Comparison of ENCODE assay signal across 18 mouse cellular contexts in genomic region chr6:125082801-125083386, GRCm38 (mm10). TPM values are rescaled to one million over a fixed set of nuclear protein-coding genes. Genes with fewer than 3 reads are reported as not detected.
"Had no signal": no experiment of that assay in that cellular context is flagged by ENCODE, and none has a peak within 500 bp of the region (broad histone marks: within the 10 kb centered on the region; RNA-seq: fewer than 3 reads in every experiment).

No protein-coding gene starts in this region.

- ATAC-seq: lung, postnatal 0 days had no signal

- H3K36me3 ChIP-seq: lung, embryonic 15.5 days; midbrain, embryonic 13.5 days; midbrain, embryonic 15.5 days; neural tube, embryonic 13.5 days; neural tube, embryonic 15.5 days had no signal

- DNase-seq: lung, adult 2 months; lung, postnatal 14 days; lung, postnatal 4 days; right cerebral cortex, adult 18-20 months; right cerebral cortex, postnatal 25 days; spleen, adult 18-20 months; thymus, adult 18-20 months; thymus, postnatal 14 days; thymus, postnatal 36 days had no signal

- H3K9me3 ChIP-seq: lung, embryonic 15.5 days; midbrain, embryonic 13.5 days; midbrain, embryonic 15.5 days; neural tube, embryonic 13.5 days; neural tube, embryonic 15.5 days had no signal

- H3K4me3 ChIP-seq: lung, embryonic 15.5 days; midbrain, embryonic 13.5 days; midbrain, embryonic 15.5 days; myocyte; neural tube, embryonic 15.5 days had no signal

- H3K27me3 ChIP-seq: lung, embryonic 15.5 days; midbrain, embryonic 13.5 days; midbrain, embryonic 15.5 days; neural tube, embryonic 13.5 days; neural tube, embryonic 15.5 days had no signal

- H3K27ac ChIP-seq: lung, embryonic 15.5 days; midbrain, embryonic 13.5 days; neural tube, embryonic 13.5 days; neural tube, embryonic 15.5 days had no signal

- H3K9ac ChIP-seq: lung, embryonic 15.5 days; midbrain, embryonic 13.5 days; midbrain, embryonic 15.5 days; neural tube, embryonic 13.5 days; neural tube, embryonic 15.5 days had no signal

- H3K4me2 ChIP-seq: midbrain, embryonic 11.5 days; midbrain, embryonic 13.5 days had no signal

RNA-seq across cellular contexts. Expression of gene Lpar5, which starts 15.2 kb away (rescaled TPM):
- total RNA-seq: megakaryocyte-erythroid progenitor cell, adult 5-6 weeks had no signal
- polyA plus RNA-seq: midbrain, embryonic 11.5 days; myocyte had no signal
